Mouse (Mus musculus) cerebellum, adult 2 months (tissue): ENCODE measurements around the gene AC124108.1. TPM values are rescaled to one million over a fixed set of nuclear protein-coding genes. Genes with fewer than 3 reads are reported as not detected.

ENCODE experiments used
- DNase-seq, 2 experiments: peaks; one replicate each; pipeline ENCODE4 v3.0.0; 2021
- H3K27ac ChIP-seq: fragments of 200-500 bp; 2 replicates; pipeline ENCODE4 v1.5.1; 2012; ENCODE audit warnings: low read length, control low read depth, inconsistent platforms; ENCODE audit not compliant: insufficient read depth
- H3K27me3 ChIP-seq: fragments of 200-500 bp; 2 replicates; pipeline ENCODE4 v1.6.1; 2012; ENCODE audit warnings: inconsistent platforms, mild to moderate bottlenecking, low read length, moderate library complexity; ENCODE audit not compliant: control insufficient read depth, insufficient read depth
- H3K4me1 ChIP-seq: fragments of 200-500 bp; 2 replicates; pipeline ENCODE4 v1.6.1; 2011; ENCODE audit warnings: low read length; ENCODE audit not compliant: control insufficient read depth, insufficient read depth
- H3K4me3 ChIP-seq: fragments of 200-500 bp; replicated peaks from 2 replicates; pipeline ENCODE3; 2011; ENCODE audit warnings: mild to moderate bottlenecking, low read depth, low read length, control low read depth; ENCODE audit not compliant: insufficient read depth
- CTCF ChIP-seq: fragments of 200-500 bp; IDR thresholded peaks from 2 replicates; pipeline ENCODE4 v1.5.1; 2011; ENCODE audit warnings: low read depth, mild to moderate bottlenecking, control low read depth, low read length, moderate library complexity, borderline replicate concordance; ENCODE audit not compliant: insufficient read depth
- POLR2A ChIP-seq: fragments of 200-500 bp; IDR thresholded peaks from 2 replicates; pipeline ENCODE4 v1.6.1; 2011; ENCODE audit warnings: low read length, control low read depth, borderline replicate concordance; ENCODE audit not compliant: insufficient read depth
- WGBS: fragments of 180-500 bp; shearing (Covaris S2); methylation state at CpG from one replicate; pipeline ENCODE4 v1.1.7; 2018; 5-methylcytosine and 5-hydroxymethylcytosine counted together
- polyA plus RNA-seq: library from polyadenylated mRNA; depleted of rRNA; stranded (reverse); fragments of >200 nt; gene quantifications from 2 replicates; pipeline ENCODE4 v1.2.3, GENCODE M21; 2012

The AC124108.1 gene
- polyA plus RNA-seq, 1 experiment, result 3.2 TPM

- no peak for DNase-seq
- Histone ChIP-seq H3K27ac (no peak overlapping the region), H3K4me1 (no peaks in the 10 kb centered on the region), H3K27me3 (no peaks in the 10 kb centered on the region), H3K4me3 (no peak overlapping the region)
- 46% methylated on average over 6 of the region's 6 CpGs for WGBS
- no peak for TF ChIP-seq CTCF
- TF ChIP-seq POLR2A, result no peak
These were observed 30.9 kb downstream of the AC124108.1 start for GRCm38 (mm10) chr1:132222166-132222565.

GRCm38 (mm10) chr1:132226297-132227080, 35.2 kb downstream of the AC124108.1 start:
- no peak for DNase-seq
- Histone ChIP-seq H3K4me3 (no peak overlapping the region), H3K4me1 (no peaks in the 10 kb centered on the region), H3K27ac (no peak overlapping the region), H3K27me3 (no peaks in the 10 kb centered on the region)
- WGBS, result 80% methylated on average over 13 of the region's 13 CpGs
- TF ChIP-seq CTCF (no peak), POLR2A (no peak)

- Histone ChIP-seq H3K27me3 (no peaks in the 10 kb centered on the region), H3K4me1 (no peaks in the 10 kb centered on the region), H3K4me3 (no peak within 1 kb of the TSS), H3K27ac (no peak within 1 kb of the TSS)
- 93% methylated on average over 3 of the region's 3 CpGs for WGBS
- no peak for DNase-seq
- TF ChIP-seq CTCF (no peak), POLR2A (no peak)
These were observed 38.4 kb downstream of the AC124108.1 start, which contains the start of gene Gm10188 for GRCm38 (mm10) chr1:132229667-132230066. Gm10188 (minus strand) TSS chr1:132229767.

- no peak overlapping the region for H3K27ac ChIP-seq
These were observed 40.4 kb downstream of the AC124108.1 start for GRCm38 (mm10) chr1:132231470-132232274.

GRCm38 (mm10) chr1:132233566-132233965, 42.3 kb downstream of the AC124108.1 start:
- 37% methylated on average over 12 of the region's 12 CpGs for WGBS

More at GRCm38 (mm10) chr1:132231470-132232274, 40.4 kb downstream of the AC124108.1 start:
- Histone ChIP-seq H3K27me3 (no peaks in the 10 kb centered on the region), H3K4me3 (no peak overlapping the region), H3K4me1 (no peaks in the 10 kb centered on the region)
- no peak for DNase-seq
- no peak for TF ChIP-seq CTCF
- TF ChIP-seq POLR2A, result no peak
- WGBS, result 46% methylated on average over 7 of the region's 7 CpGs

GRCm38 (mm10) chr1:132234757-132235273, 43.6 kb downstream of the AC124108.1 start:
- no peak for DNase-seq
- no peaks in the 10 kb centered on the region for H3K4me1 ChIP-seq
- TF ChIP-seq CTCF (no peak), POLR2A (no peak)
- H3K27me3 ChIP-seq, result no peaks in the 10 kb centered on the region
- no peak overlapping the region for H3K27ac ChIP-seq
- 89% methylated on average over 9 of the region's 9 CpGs for WGBS
- no peak overlapping the region for H3K4me3 ChIP-seq

More at GRCm38 (mm10) chr1:132233566-132233965, 42.3 kb downstream of the AC124108.1 start:
- Histone ChIP-seq H3K4me1 (no peaks in the 10 kb centered on the region), H3K4me3 (no peak overlapping the region), H3K27ac (no peak overlapping the region), H3K27me3 (no peaks in the 10 kb centered on the region)
- TF ChIP-seq CTCF (peak; percentile 55; the same call in 1 of the 2 replicates), POLR2A (no peak)
- peak; percentile 26 to 36 for DNase-seq

GRCm38 (mm10) chr1:132237585-132238159, 46.4 kb downstream of the AC124108.1 start:
- DNase-seq, result peak; percentile 67 to 82
- Histone ChIP-seq H3K27ac (no peak overlapping the region), H3K27me3 (no peaks in the 10 kb centered on the region), H3K4me1 (no peaks in the 10 kb centered on the region), H3K4me3 (no peak overlapping the region)
- WGBS, result 19% methylated on average over 6 of the region's 6 CpGs
- TF ChIP-seq POLR2A (no peak), CTCF (peak; percentile 86)
